Mouse (Mus musculus): ENCODE measurements around the gene Olfr370. TPM values are rescaled to one million over a fixed set of nuclear protein-coding genes. Genes with fewer than 3 reads are reported as not detected.

Gene Olfr370
- polyA plus RNA-seq, 1 experiment from 2014 or later: not detected

- Histone ChIP-seq H3K27me3 (no peaks in the 10 kb centered on the region), H3K4me1 (peaks cover 17% of the 10 kb centered on the region; the same call in 1 of the 2 replicates), H3K4me2 (peak overlapping the region; percentile 84), H3K4me3 (peak overlapping the region; percentile 87), H3K9me3 (no peaks in the 10 kb centered on the region), H3K27ac (peak overlapping the region; percentile 81), H3K36me3 (no peaks in the 10 kb centered on the region), H3K9ac (peak overlapping the region; percentile 89)
- WGBS: 2% methylated on average over 22 of the region's 22 CpGs
- peak; percentile 8; the same call in 1 of the 2 replicates for ATAC-seq (ENCODE audit: borderline replicate concordance, extremely low read depth, low FRiP score, low TSS enrichment)
Observed at GRCm38 (mm10) chr8:83593325-83594166, 58.0 kb downstream of the Olfr370 start.

- ATAC-seq (ENCODE audit: borderline replicate concordance, extremely low read depth, low FRiP score, low TSS enrichment): peak; percentile 99
- peak overlapping the region; percentile 87 for H3K4me3 ChIP-seq
- under 1% methylated on average over 43 of the region's 43 CpGs for WGBS
Observed at GRCm38 (mm10) chr8:83594167-83595049, 58.8 kb downstream of the Olfr370 start.

More at GRCm38 (mm10) chr8:83594167-83595049, 58.8 kb downstream of the Olfr370 start:
- Histone ChIP-seq H3K27ac (peak overlapping the region; percentile 81), H3K4me2 (peak overlapping the region; percentile 84), H3K9me3 (no peaks in the 10 kb centered on the region), H3K36me3 (no peaks in the 10 kb centered on the region), H3K4me1 (peaks cover 17% of the 10 kb centered on the region; the same call in 1 of the 2 replicates), H3K9ac (peak overlapping the region; percentile 89), H3K27me3 (no peaks in the 10 kb centered on the region)

Other genes starting within 250 kb of the Olfr370 start
- gene Ucp1, start 245.4 kb upstream of the Olfr370 start, polyA plus RNA-seq (2015; fragmentation: Nextera tagmentation; extraction: Ambion mirVana): not detected in 2 replicates
- 14.5 and 15.3 TPM in 2 replicates for gene Elmod2, start 203.3 kb upstream of the Olfr370 start, polyA plus RNA-seq (2015; fragmentation: Nextera tagmentation; extraction: Ambion mirVana)
- not detected in 2 replicates for gene Mgat4d, start 187.3 kb upstream of the Olfr370 start, polyA plus RNA-seq (2015; fragmentation: Nextera tagmentation; extraction: Ambion mirVana)
- gene Clgn, start 145.9 kb upstream of the Olfr370 start, polyA plus RNA-seq (2015; fragmentation: Nextera tagmentation; extraction: Ambion mirVana): 0.19 and 0.20 TPM in 2 replicates
- 110 and 121 TPM in 2 replicates for gene Scoc, start 77.4 kb upstream of the Olfr370 start, polyA plus RNA-seq (2015; fragmentation: Nextera tagmentation; extraction: Ambion mirVana)
- 316 and 363 TPM in 2 replicates for gene Ndufb7, start 30.9 kb downstream of the Olfr370 start, polyA plus RNA-seq (2015; fragmentation: Nextera tagmentation; extraction: Ambion mirVana)
- 533 and 536 TPM in 2 replicates for gene Tecr, start 72.2 kb downstream of the Olfr370 start, polyA plus RNA-seq (2015; fragmentation: Nextera tagmentation; extraction: Ambion mirVana)
- 63.8 and 67.4 TPM in 2 replicates for gene Dnajb1, start 72.4 kb downstream of the Olfr370 start, polyA plus RNA-seq (2015; fragmentation: Nextera tagmentation; extraction: Ambion mirVana)
- gene Gipc1, start 116.9 kb downstream of the Olfr370 start, polyA plus RNA-seq (2015; fragmentation: Nextera tagmentation; extraction: Ambion mirVana): 197 and 199 TPM in 2 replicates
- 1.2 and 1.4 TPM in 2 replicates for gene Ptger1, start 130.9 kb downstream of the Olfr370 start, polyA plus RNA-seq (2015; fragmentation: Nextera tagmentation; extraction: Ambion mirVana)
- gene Pkn1, start 163.4 kb downstream of the Olfr370 start, polyA plus RNA-seq (2015; fragmentation: Nextera tagmentation; extraction: Ambion mirVana): 35.4 and 38.0 TPM in 2 replicates
- 186 and 187 TPM in 2 replicates for gene Ddx39, start 179.4 kb downstream of the Olfr370 start, polyA plus RNA-seq (2015; fragmentation: Nextera tagmentation; extraction: Ambion mirVana)
- 56.7 and 64.0 TPM in 2 replicates for gene Adgre5, start 205.5 kb downstream of the Olfr370 start, polyA plus RNA-seq (2015; fragmentation: Nextera tagmentation; extraction: Ambion mirVana)

Data from lung, embryonic 15.5 days (tissue).